Mouse (Mus musculus) liver, embryonic 18 days (tissue): ENCODE results near the gene Mrps17. TPM values are rescaled to one million over a fixed set of nuclear protein-coding genes. Genes with fewer than 3 reads are reported as not detected.

Experiments used
- polyA plus RNA-seq: library from polyadenylated mRNA; depleted of rRNA; stranded (reverse); fragments of >200 nt; gene quantifications from 2 replicates; pipeline ENCODE4 v1.2.3, GENCODE M21; 2012; rRNA removed

Mrps17 gene
- polyA plus RNA-seq, result 60.6 and 67.8 TPM in 2 replicates

GRCm38 (mm10) chr5:129715326-129715861, at the start of gene Mrps17:
Gene Mrps17 (plus strand): TSS chr5:129715497.

GRCm38 (mm10) chr5:129670036-129670458, 45.2 kb upstream of the Mrps17 start, which contains the start of gene Zfp11:
Gene Zfp11 (minus strand): TSS chr5:129670099.

GRCm38 (mm10) chr5:129708412-129708811, 6.9 kb upstream of the Mrps17 start, which contains the start of gene Sept14:
Gene Sept14 (minus strand): TSS chr5:129708512.

GRCm38 (mm10) chr5:129724834-129725773, 9.8 kb downstream of the Mrps17 start, which contains the start of gene Nipsnap2:
Gene Nipsnap2 (plus strand): TSS chr5:129725063.

Other genes with a start within 250 kb of the Mrps17 start
- 20.5 and 26.8 TPM in 2 replicates for gene Sfswap, start 214.3 kb upstream of the Mrps17 start, polyA plus RNA-seq
- gene Mmp17, start 131.3 kb upstream of the Mrps17 start, polyA plus RNA-seq, result 0.25 and 0.30 TPM in 2 replicates
- gene Zfp11, start 45.4 kb upstream of the Mrps17 start, polyA plus RNA-seq, result 0.64 and 0.77 TPM in 2 replicates
- not detected in 2 replicates for gene Sept14, start 7.0 kb upstream of the Mrps17 start, polyA plus RNA-seq
- 17.5 and 22.0 TPM in 2 replicates for gene Nipsnap2, start 9.6 kb downstream of the Mrps17 start, polyA plus RNA-seq
- gene Psph, start 72.0 kb downstream of the Mrps17 start, polyA plus RNA-seq, result 28.9 and 31.9 TPM in 2 replicates
- 8.7 and 9.7 TPM in 2 replicates for gene Sumf2, start 131.5 kb downstream of the Mrps17 start, polyA plus RNA-seq
- 756 and 757 TPM in 2 replicates for gene Chchd2, start 172.0 kb downstream of the Mrps17 start, polyA plus RNA-seq
- 2.2 and 2.3 TPM in 2 replicates for gene Zbed5, start 180.2 kb downstream of the Mrps17 start, polyA plus RNA-seq
- gene Phkg1, start 183.1 kb downstream of the Mrps17 start, polyA plus RNA-seq, result 0.03 and 0.06 TPM in 2 replicates
- 0.84 and 0.87 TPM in 2 replicates for gene Nupr1l, start 193.0 kb downstream of the Mrps17 start, polyA plus RNA-seq
- gene Vkorc1l1, start 226.5 kb downstream of the Mrps17 start, polyA plus RNA-seq, result 16.9 and 17.0 TPM in 2 replicates